Mouse (Mus musculus): ENCODE measurements around the gene Hist1h1b.

The Hist1h1b gene

GRCm38 (mm10) chr13:21733466-21733865, 47.0 kb downstream of the Hist1h1b start:
- no peak for DNase-seq (ENCODE audit: low read depth, low spot score)

All from retina, adult 2 months (tissue).